Mouse (Mus musculus): ENCODE data around the gene Zc3h13.

GRCm38 (mm10) chr14:75269531-75269930 lies 14.6 kb upstream of the Zc3h13 start:
- no peak for TF ChIP-seq CTCF (IDR thresholded peaks at IDR 0.05; ENCODE audit: low read depth)
- TF ChIP-seq EP300 (optimal IDR thresholded peaks at IDR 0.05): no peak
